Mouse (Mus musculus) midbrain, postnatal 0 days (tissue): Measurements from ENCODE around the gene Map7d1. TPM values are rescaled to one million over a fixed set of nuclear protein-coding genes. Genes with fewer than 3 reads are reported as not detected.

Source experiments
- ATAC-seq: fragments of 200-750 bp; cut with Nextera tagmentation; 2 replicates; pipeline ENCODE4 v1.8.0; 2017; ENCODE audit warnings: moderate number of reproducible peaks, mild to moderate bottlenecking, moderate TSS enrichment, moderate library complexity; ENCODE audit not compliant: low FRiP score
- DNase-seq: peaks from one replicate; pipeline ENCODE4 v3.0.0-alpha.2; 2015; ENCODE audit warnings: low spot score
- H3K27ac ChIP-seq: fragments of 300-500 bp; sonication (generic); 2 replicates; pipeline ENCODE4 v1.5.1; 2014; ENCODE audit warnings: low read depth, mild to moderate bottlenecking, low read length, mixed read lengths
- H3K27me3 ChIP-seq: fragments of 300-500 bp; sonication (generic); 2 replicates; pipeline ENCODE4 v1.6.1; 2014; ENCODE audit warnings: low read length, control low read depth, mixed read lengths; ENCODE audit not compliant: insufficient read depth
- H3K36me3 ChIP-seq: fragments of 300-500 bp; sonication (generic); 2 replicates; pipeline ENCODE4 v1.6.1; 2014; ENCODE audit warnings: low read length, control low read depth, mixed read lengths; ENCODE audit not compliant: insufficient read depth
- H3K4me1 ChIP-seq: fragments of 300-500 bp; sonication (generic); 2 replicates; pipeline ENCODE4 v1.6.1; 2014; ENCODE audit warnings: mild to moderate bottlenecking, control low read depth, antibody characterized with exemption, low read length, mixed read lengths; ENCODE audit not compliant: insufficient read depth
- H3K4me2 ChIP-seq: fragments of 300-500 bp; sonication (generic); 2 replicates; pipeline ENCODE4 v1.6.1; 2014; ENCODE audit warnings: low read depth, mild to moderate bottlenecking, low read length, mixed read lengths; ENCODE audit not compliant: poor library complexity, severe bottlenecking
- H3K4me3 ChIP-seq: fragments of 300-500 bp; sonication (generic); 2 replicates; pipeline ENCODE4 v1.5.1; 2014; ENCODE audit warnings: low read depth, mild to moderate bottlenecking, low read length, moderate library complexity
- H3K9ac ChIP-seq: fragments of 300-500 bp; sonication (generic); replicated peaks from 2 replicates; pipeline ENCODE4 v1.6.1; 2014; ENCODE audit warnings: mild to moderate bottlenecking, low read length, moderate library complexity, mixed read lengths; ENCODE audit not compliant: poor library complexity, severe bottlenecking
- H3K9me3 ChIP-seq: fragments of 300-500 bp; sonication (generic); 2 replicates; pipeline ENCODE4 v1.6.1; 2016; ENCODE audit warnings: low read length, control low read depth
- CTCF ChIP-seq: IDR thresholded peaks from 2 replicates; pipeline ENCODE4 v1.5.1; 2016; ENCODE audit warnings: antibody characterized with exemption, mild to moderate bottlenecking
- WGBS: fragments of 180-500 bp; shearing (Covaris S2); extraction: QIAGEN DNeasy Blood & Tissue Kit; methylation state at CpG from one replicate; pipeline ENCODE4 v1.1.7; 2014; 5-methylcytosine and 5-hydroxymethylcytosine counted together
- polyA plus RNA-seq: library from polyadenylated mRNA; unstranded; fragments of >200 nt; fragmentation: Nextera tagmentation; extraction: Ambion mirVana; gene quantifications from 2 replicates; pipeline ENCODE4 v1.2.1, GENCODE M21; 2015
- total RNA-seq: library from RNA; depleted of rRNA; stranded (reverse); fragments of >200 nt; gene quantifications from 2 replicates; pipeline ENCODE4 v1.2.3, GENCODE M21; 2014

The Map7d1 gene
- total and polyA plus RNA-seq, 2 experiments from 2014 or later: 61.2 to 124 TPM

- 90% methylated on average over 6 of the region's 6 CpGs for WGBS
- DNase-seq: no peak
- 0 out of 2 replicates have a peak, but pooled peaks cover 4% of the 10 kb centered on the region for H3K4me1 ChIP-seq
Observed at GRCm38 (mm10) chr4:126242510-126242909, 13.6 kb downstream of the Map7d1 start.

DNA sequence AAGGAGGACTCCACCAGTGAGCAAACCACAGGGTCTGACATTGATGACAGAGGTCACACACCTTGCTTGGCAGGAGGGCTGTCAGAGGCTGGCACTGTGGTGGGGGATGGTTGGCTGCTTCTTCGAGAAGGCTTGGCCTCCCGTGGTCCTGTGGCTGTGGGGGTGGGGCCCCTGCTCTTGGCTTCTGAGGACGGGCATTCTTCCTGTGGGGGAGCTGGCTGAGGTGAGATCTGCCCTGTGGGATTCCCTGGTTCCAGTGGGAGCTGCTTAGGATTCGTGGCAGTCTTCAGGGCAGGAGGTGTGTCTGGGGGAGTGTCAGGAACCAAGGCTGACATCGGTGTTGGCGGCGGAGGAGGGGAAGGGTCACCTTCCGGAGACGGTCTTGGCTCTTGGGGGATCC lies 14.2 kb downstream of the Map7d1 start:
- DNase-seq (no peak), ATAC-seq (no peak)
- no peaks in the 10 kb centered on the region for H3K27me3 ChIP-seq
- no peak for TF ChIP-seq CTCF
- no peaks in the 10 kb centered on the region for H3K9me3 ChIP-seq
- peaks cover 46% of the 10 kb centered on the region for H3K36me3 ChIP-seq
- H3K9ac ChIP-seq: 0 out of 2 replicates have a peak overlapping the region, but pooled peaks have one; percentile 13
- no peak overlapping the region for H3K27ac ChIP-seq
- H3K4me3 ChIP-seq: no peak overlapping the region
- WGBS: 52% methylated on average over 9 of the region's 9 CpGs
- no peak overlapping the region for H3K4me2 ChIP-seq
- 0 out of 2 replicates have a peak, but pooled peaks cover 5% of the 10 kb centered on the region for H3K4me1 ChIP-seq

More at GRCm38 (mm10) chr4:126242510-126242909, 13.6 kb downstream of the Map7d1 start:
- Histone ChIP-seq H3K9me3 (no peaks in the 10 kb centered on the region), H3K36me3 (peaks cover 41% of the 10 kb centered on the region), H3K27ac (no peak overlapping the region), H3K4me2 (no peak overlapping the region), H3K9ac (no peak overlapping the region), H3K27me3 (no peaks in the 10 kb centered on the region), H3K4me3 (no peak overlapping the region)
- ATAC-seq: no peak
- no peak for TF ChIP-seq CTCF

DNA sequence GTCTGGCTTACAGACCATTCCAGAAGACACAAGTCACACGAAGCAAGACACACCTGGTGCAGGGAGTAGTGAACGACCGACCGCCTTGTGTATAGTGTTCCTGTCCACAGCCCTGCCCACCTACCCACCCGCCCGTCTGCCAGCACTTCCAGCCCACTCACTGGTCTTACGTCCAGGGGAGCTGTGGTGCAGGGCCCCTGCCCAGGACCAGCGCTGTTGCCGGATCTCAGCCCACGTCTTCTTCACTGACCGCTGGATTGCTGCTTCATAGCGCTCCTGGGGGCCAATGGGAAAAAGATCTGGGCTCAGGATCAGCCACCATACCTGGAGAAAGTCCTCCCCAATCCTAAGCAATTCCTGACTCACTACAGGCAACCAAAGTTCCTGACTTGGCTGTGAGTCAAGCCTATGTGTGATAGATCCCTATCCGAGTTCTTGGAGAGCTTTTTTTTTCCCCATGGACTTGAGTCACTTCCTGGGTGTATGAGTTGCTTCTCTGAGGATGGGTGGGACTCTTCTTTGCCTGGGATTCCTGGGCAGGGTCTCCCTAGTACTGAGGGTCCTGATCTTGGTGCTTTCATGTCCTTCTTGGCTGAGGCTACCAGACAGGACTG lies 16.2 kb downstream of the Map7d1 start:
- Histone ChIP-seq H3K27ac (no peak overlapping the region), H3K36me3 (peaks cover 59% of the 10 kb centered on the region), H3K27me3 (no peaks in the 10 kb centered on the region), H3K9ac (no peak overlapping the region), H3K4me3 (no peak overlapping the region), H3K9me3 (no peaks in the 10 kb centered on the region), H3K4me1 (0 out of 2 replicates have a peak, but pooled peaks cover 5% of the 10 kb centered on the region), H3K4me2 (no peak overlapping the region)
- DNase-seq (no peak), ATAC-seq (no peak)
- TF ChIP-seq CTCF: no peak
- WGBS: 91% methylated on average over 13 of the region's 13 CpGs

GRCm38 (mm10) chr4:126237721-126238242 lies 18.4 kb downstream of the Map7d1 start:
- Histone ChIP-seq H3K36me3 (peaks cover 81% of the 10 kb centered on the region), H3K9ac (no peak overlapping the region)

GRCm38 (mm10) chr4:126236467-126237280 lies 19.5 kb downstream of the Map7d1 start:
- Histone ChIP-seq H3K9ac (no peak overlapping the region), H3K27ac (no peak overlapping the region), H3K9me3 (no peaks in the 10 kb centered on the region), H3K36me3 (peaks cover 86% of the 10 kb centered on the region), H3K27me3 (no peaks in the 10 kb centered on the region), H3K4me3 (no peak overlapping the region), H3K4me2 (no peak overlapping the region), H3K4me1 (0 out of 2 replicates have a peak, but pooled peaks cover 5% of the 10 kb centered on the region)
- TF ChIP-seq CTCF: no peak
- DNase-seq (no peak), ATAC-seq (no peak)
- 60% methylated on average over 61 of the region's 63 CpGs for WGBS

More at GRCm38 (mm10) chr4:126237721-126238242, 18.4 kb downstream of the Map7d1 start:
- WGBS: 52% methylated on average over 5 of the region's 5 CpGs
- no peak overlapping the region for H3K4me3 ChIP-seq
- 0 out of 2 replicates have a peak, but pooled peaks have one; percentile 20 for TF ChIP-seq CTCF
- H3K4me2 ChIP-seq: no peak overlapping the region
- H3K27ac ChIP-seq: no peak overlapping the region
- no peak for ATAC-seq
- no peaks in the 10 kb centered on the region for H3K9me3 ChIP-seq
- DNase-seq: no peak
- H3K4me1 ChIP-seq: 0 out of 2 replicates have a peak, but pooled peaks cover 5% of the 10 kb centered on the region
- H3K27me3 ChIP-seq: no peaks in the 10 kb centered on the region

GRCm38 (mm10) chr4:126235191-126235590 lies 21.0 kb downstream of the Map7d1 start:
- WGBS: 95% methylated on average over 10 of the region's 10 CpGs
- Histone ChIP-seq H3K4me3 (no peak overlapping the region), H3K4me1 (0 out of 2 replicates have a peak, but pooled peaks cover 5% of the 10 kb centered on the region), H3K36me3 (peaks cover 88% of the 10 kb centered on the region), H3K27ac (no peak overlapping the region), H3K27me3 (no peaks in the 10 kb centered on the region), H3K9me3 (no peaks in the 10 kb centered on the region), H3K4me2 (no peak overlapping the region), H3K9ac (no peak overlapping the region)
- DNase-seq: no peak
- no peak for TF ChIP-seq CTCF
- no peak for ATAC-seq
